Mouse (Mus musculus): ENCODE data around the gene Sox5. TPM values are rescaled to one million over a fixed set of nuclear protein-coding genes. Genes with fewer than 3 reads are reported as not detected.

Gene Sox5
- polyA plus RNA-seq, 1 experiment from 2014 or later, result 43.3 TPM

- no peaks in the 10 kb centered on the region for H3K9me3 ChIP-seq (replicated peaks; ENCODE audit: control insufficient read depth, low read length, poor library complexity, severe bottlenecking)
- no peak for ATAC-seq
- H3K36me3 ChIP-seq (ENCODE audit: control insufficient read depth, insufficient read depth, low read length), result no peaks in the 10 kb centered on the region
- H3K27me3 ChIP-seq (ENCODE audit: control insufficient read depth, insufficient read depth, low read depth, low read length), result no peaks in the 10 kb centered on the region
- no peak overlapping the region for H3K27ac ChIP-seq (ENCODE audit: low read length)
- H3K4me2 ChIP-seq (ENCODE audit: low read length), result no peak overlapping the region
- no peak overlapping the region for H3K9ac ChIP-seq (ENCODE audit: low read depth, low read length)
- WGBS, result 73% methylated on average over 3 of the region's 3 CpGs
- no peak overlapping the region for H3K4me3 ChIP-seq (ENCODE audit: low read depth, low read length)
- no peaks in the 10 kb centered on the region for H3K4me1 ChIP-seq (ENCODE audit: control insufficient read depth, insufficient read depth, low read length)
Observed at GRCm38 (mm10) chr6:144741080-144741655, 40.6 kb downstream of the Sox5 start.

DNA sequence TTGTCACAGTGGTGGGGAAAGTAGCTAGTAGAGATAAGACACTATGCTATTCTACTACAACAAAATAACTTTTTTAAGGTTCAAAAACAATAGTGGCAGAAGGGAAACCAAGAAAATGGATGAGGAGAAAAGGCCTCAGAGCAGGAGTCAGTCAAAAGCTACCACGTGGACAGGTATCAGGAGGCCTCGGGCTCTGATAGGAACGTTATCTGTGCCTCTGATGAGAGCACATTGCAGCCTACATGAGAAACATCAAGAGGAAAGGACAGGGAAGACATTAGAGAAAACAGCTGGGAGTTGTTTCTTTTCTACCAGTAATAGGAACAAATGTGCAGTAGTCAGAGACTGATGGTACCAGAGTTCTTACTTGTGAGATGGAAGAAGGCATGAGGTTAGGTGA lies 41.4 kb downstream of the Sox5 start:
- H3K4me1 ChIP-seq (ENCODE audit: control insufficient read depth, insufficient read depth, low read length), result no peaks in the 10 kb centered on the region

DNA sequence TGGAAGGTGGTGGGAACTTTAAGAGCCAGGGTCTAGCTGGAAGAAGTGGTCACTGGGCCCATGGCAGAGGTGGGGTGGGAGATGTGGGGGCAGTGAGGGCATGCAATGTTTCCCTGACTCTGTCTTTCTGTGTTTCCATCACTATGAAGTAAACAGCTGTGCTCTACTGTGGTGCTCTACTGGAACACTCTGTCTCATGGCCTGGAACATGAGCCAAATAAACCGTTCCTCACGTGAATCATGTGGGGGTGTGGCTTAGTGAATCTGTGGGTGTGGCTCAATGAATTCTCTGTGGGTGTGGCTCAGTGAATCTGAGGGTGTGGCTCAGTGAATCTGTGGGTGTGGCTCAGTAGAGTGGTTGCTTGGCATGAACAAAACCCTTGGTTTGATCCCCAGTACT lies 42.0 kb downstream of the Sox5 start:
- WGBS, result 85% methylated on average over 2 of the region's 2 CpGs
- Histone ChIP-seq H3K27me3 (ENCODE audit: control insufficient read depth, insufficient read depth, low read depth, low read length) (no peaks in the 10 kb centered on the region), H3K4me2 (ENCODE audit: low read length) (no peak overlapping the region), H3K36me3 (ENCODE audit: control insufficient read depth, insufficient read depth, low read length) (no peaks in the 10 kb centered on the region), H3K4me3 (ENCODE audit: low read depth, low read length) (no peak overlapping the region), H3K9ac (ENCODE audit: low read depth, low read length) (no peak overlapping the region), H3K4me1 (ENCODE audit: control insufficient read depth, insufficient read depth, low read length) (no peaks in the 10 kb centered on the region), H3K9me3 (replicated peaks; ENCODE audit: control insufficient read depth, low read length, poor library complexity, severe bottlenecking) (no peaks in the 10 kb centered on the region), H3K27ac (ENCODE audit: low read length) (no peak overlapping the region)
- ATAC-seq, result no peak

More for the DNA sequence above, 41.4 kb downstream of the Sox5 start:
- Histone ChIP-seq H3K4me2 (ENCODE audit: low read length) (no peak overlapping the region), H3K27ac (ENCODE audit: low read length) (no peak overlapping the region), H3K4me3 (ENCODE audit: low read depth, low read length) (no peak overlapping the region), H3K36me3 (ENCODE audit: control insufficient read depth, insufficient read depth, low read length) (no peaks in the 10 kb centered on the region), H3K9ac (ENCODE audit: low read depth, low read length) (no peak overlapping the region), H3K9me3 (replicated peaks; ENCODE audit: control insufficient read depth, low read length, poor library complexity, severe bottlenecking) (no peaks in the 10 kb centered on the region), H3K27me3 (ENCODE audit: control insufficient read depth, insufficient read depth, low read depth, low read length) (no peaks in the 10 kb centered on the region)
- WGBS, result 87% methylated on average over 3 of the region's 3 CpGs
- ATAC-seq, result no peak

- no peaks in the 10 kb centered on the region for H3K4me1 ChIP-seq (ENCODE audit: control insufficient read depth, insufficient read depth, low read length)
- ATAC-seq, result no peak
Observed at GRCm38 (mm10) chr6:144737786-144738185, 44.0 kb downstream of the Sox5 start.

DNA sequence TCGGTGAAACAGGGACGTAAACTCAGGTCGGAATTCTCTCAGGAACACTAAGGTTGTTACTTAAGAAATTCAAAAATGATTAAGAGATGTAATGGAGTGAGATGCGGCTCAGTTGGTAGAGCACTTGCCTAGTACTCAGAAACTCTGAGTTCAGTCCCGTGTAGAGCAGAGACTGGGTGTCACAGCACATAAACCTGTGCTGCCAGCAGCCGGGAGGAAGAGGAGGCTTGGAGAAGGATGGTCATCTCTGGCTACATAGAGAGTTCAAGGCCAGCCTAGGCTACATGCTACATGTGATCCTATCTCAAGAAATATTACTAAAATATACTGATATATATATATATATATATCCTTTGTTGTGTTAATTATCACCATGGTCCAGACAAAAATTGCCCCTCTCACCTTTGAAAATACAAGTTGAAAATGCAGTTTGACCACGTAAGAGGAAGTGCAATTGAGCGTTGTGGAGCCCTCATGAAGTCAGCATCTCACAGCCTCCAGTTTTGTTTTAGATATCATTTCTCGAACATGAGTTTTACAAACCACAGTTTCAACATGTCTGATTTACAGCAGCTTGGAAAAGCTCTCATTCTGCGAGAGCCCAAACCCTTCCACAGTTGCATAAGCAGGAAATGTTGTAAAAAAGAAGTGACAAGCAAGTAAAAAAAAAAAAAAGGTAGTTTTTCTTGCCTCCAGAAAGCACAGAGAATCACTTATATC lies 50.4 kb downstream of the Sox5 start:
- ATAC-seq, result no peak
- no peaks in the 10 kb centered on the region for H3K4me1 ChIP-seq (ENCODE audit: control insufficient read depth, insufficient read depth, low read length)
- no peak overlapping the region for H3K9ac ChIP-seq (ENCODE audit: low read depth, low read length)
- no peak overlapping the region for H3K4me2 ChIP-seq (ENCODE audit: low read length)
- no peak overlapping the region for H3K27ac ChIP-seq (ENCODE audit: low read length)
- H3K4me3 ChIP-seq (ENCODE audit: low read depth, low read length), result no peak overlapping the region
- no peaks in the 10 kb centered on the region for H3K27me3 ChIP-seq (ENCODE audit: control insufficient read depth, insufficient read depth, low read depth, low read length)
- no peaks in the 10 kb centered on the region for H3K9me3 ChIP-seq (replicated peaks; ENCODE audit: control insufficient read depth, low read length, poor library complexity, severe bottlenecking)
- no peaks in the 10 kb centered on the region for H3K36me3 ChIP-seq (ENCODE audit: control insufficient read depth, insufficient read depth, low read length)
- 93% methylated on average over 10 of the region's 10 CpGs for WGBS

More at GRCm38 (mm10) chr6:144737786-144738185, 44.0 kb downstream of the Sox5 start:
- WGBS, result 88% methylated on average over 5 of the region's 5 CpGs
- no peaks in the 10 kb centered on the region for H3K36me3 ChIP-seq (ENCODE audit: control insufficient read depth, insufficient read depth, low read length)
- H3K4me3 ChIP-seq (ENCODE audit: low read depth, low read length), result no peak overlapping the region
- H3K4me2 ChIP-seq (ENCODE audit: low read length), result no peak overlapping the region
- no peaks in the 10 kb centered on the region for H3K27me3 ChIP-seq (ENCODE audit: control insufficient read depth, insufficient read depth, low read depth, low read length)
- no peak overlapping the region for H3K27ac ChIP-seq (ENCODE audit: low read length)
- no peaks in the 10 kb centered on the region for H3K9me3 ChIP-seq (replicated peaks; ENCODE audit: control insufficient read depth, low read length, poor library complexity, severe bottlenecking)
- no peak overlapping the region for H3K9ac ChIP-seq (ENCODE audit: low read depth, low read length)

GRCm38 (mm10) chr6:144723530-144724144 lies 58.1 kb downstream of the Sox5 start:
- H3K9ac ChIP-seq (ENCODE audit: low read depth, low read length), result no peak overlapping the region
- no peaks in the 10 kb centered on the region for H3K27me3 ChIP-seq (ENCODE audit: control insufficient read depth, insufficient read depth, low read depth, low read length)
- 87% methylated on average over 12 of the region's 12 CpGs for WGBS
- no peak for ATAC-seq
- H3K9me3 ChIP-seq (replicated peaks; ENCODE audit: control insufficient read depth, low read length, poor library complexity, severe bottlenecking), result no peaks in the 10 kb centered on the region
- no peak overlapping the region for H3K4me2 ChIP-seq (ENCODE audit: low read length)
- no peaks in the 10 kb centered on the region for H3K4me1 ChIP-seq (ENCODE audit: control insufficient read depth, insufficient read depth, low read length)
- no peaks in the 10 kb centered on the region for H3K36me3 ChIP-seq (ENCODE audit: control insufficient read depth, insufficient read depth, low read length)
- H3K4me3 ChIP-seq (ENCODE audit: low read depth, low read length), result no peak overlapping the region
- H3K27ac ChIP-seq (ENCODE audit: low read length), result no peak overlapping the region

GRCm38 (mm10) chr6:144723024-144723423 lies 58.8 kb downstream of the Sox5 start:
- Histone ChIP-seq H3K27me3 (ENCODE audit: control insufficient read depth, insufficient read depth, low read depth, low read length) (no peaks in the 10 kb centered on the region), H3K9ac (ENCODE audit: low read depth, low read length) (no peak overlapping the region), H3K4me3 (ENCODE audit: low read depth, low read length) (no peak overlapping the region), H3K36me3 (ENCODE audit: control insufficient read depth, insufficient read depth, low read length) (no peaks in the 10 kb centered on the region), H3K4me2 (ENCODE audit: low read length) (no peak overlapping the region), H3K4me1 (ENCODE audit: control insufficient read depth, insufficient read depth, low read length) (no peaks in the 10 kb centered on the region), H3K27ac (ENCODE audit: low read length) (no peak overlapping the region), H3K9me3 (replicated peaks; ENCODE audit: control insufficient read depth, low read length, poor library complexity, severe bottlenecking) (no peaks in the 10 kb centered on the region)
- WGBS, result 90% methylated on average over 5 of the region's 5 CpGs
- no peak for ATAC-seq

GRCm38 (mm10) chr6:144720846-144721245 lies 60.9 kb downstream of the Sox5 start:
- Histone ChIP-seq H3K27ac (ENCODE audit: low read length) (no peak overlapping the region), H3K36me3 (ENCODE audit: control insufficient read depth, insufficient read depth, low read length) (no peaks in the 10 kb centered on the region), H3K9me3 (replicated peaks; ENCODE audit: control insufficient read depth, low read length, poor library complexity, severe bottlenecking) (no peaks in the 10 kb centered on the region), H3K4me3 (ENCODE audit: low read depth, low read length) (no peak overlapping the region), H3K4me2 (ENCODE audit: low read length) (no peak overlapping the region), H3K27me3 (ENCODE audit: control insufficient read depth, insufficient read depth, low read depth, low read length) (no peaks in the 10 kb centered on the region), H3K4me1 (ENCODE audit: control insufficient read depth, insufficient read depth, low read length) (no peaks in the 10 kb centered on the region), H3K9ac (ENCODE audit: low read depth, low read length) (no peak overlapping the region)
- WGBS, result 96% methylated on average over 13 of the region's 13 CpGs
- no peak for ATAC-seq

GRCm38 (mm10) chr6:144716376-144716775 lies 65.4 kb downstream of the Sox5 start:
- Histone ChIP-seq H3K27me3 (ENCODE audit: control insufficient read depth, insufficient read depth, low read depth, low read length) (no peaks in the 10 kb centered on the region), H3K27ac (ENCODE audit: low read length) (no peak overlapping the region), H3K4me3 (ENCODE audit: low read depth, low read length) (no peak overlapping the region), H3K9ac (ENCODE audit: low read depth, low read length) (no peak overlapping the region), H3K4me2 (ENCODE audit: low read length) (no peak overlapping the region), H3K4me1 (ENCODE audit: control insufficient read depth, insufficient read depth, low read length) (0 out of 2 replicates have a peak, but pooled peaks cover 5% of the 10 kb centered on the region), H3K36me3 (ENCODE audit: control insufficient read depth, insufficient read depth, low read length) (no peaks in the 10 kb centered on the region), H3K9me3 (replicated peaks; ENCODE audit: control insufficient read depth, low read length, poor library complexity, severe bottlenecking) (no peaks in the 10 kb centered on the region)
- ATAC-seq, result no peak
- 79% methylated on average over 1 of the region's 1 CpGs for WGBS

All from midbrain, embryonic 16.5 days (tissue).